Mouse (Mus musculus): Measurements from ENCODE around the gene Dclk1.

Dclk1 gene

GRCm38 (mm10) chr3:55260139-55260538, 18.0 kb downstream of the Dclk1 start:
- DNase-seq (ENCODE audit: inconsistent ontology term), result no peak

DNA sequence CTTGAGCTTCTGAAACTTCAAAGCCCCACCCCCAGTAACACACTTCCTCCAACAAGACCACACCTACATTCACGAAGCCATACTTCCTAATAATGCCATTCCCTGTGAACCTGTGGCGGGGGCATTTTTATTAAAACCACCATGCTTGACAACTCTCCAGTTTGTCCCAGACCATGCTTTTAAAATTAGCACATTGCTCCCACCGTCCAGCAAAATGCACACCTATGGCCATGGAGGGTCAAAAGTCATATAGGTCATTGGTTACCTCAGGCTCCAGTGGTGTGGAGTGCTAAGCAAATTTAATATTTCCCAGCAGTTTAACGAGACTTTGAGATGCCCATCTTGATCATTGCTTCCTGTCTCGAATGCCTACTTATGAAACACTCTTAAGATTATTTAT, 23.9 kb downstream of the Dclk1 start:
- DNase-seq (ENCODE audit: inconsistent ontology term), result no peak

DNA sequence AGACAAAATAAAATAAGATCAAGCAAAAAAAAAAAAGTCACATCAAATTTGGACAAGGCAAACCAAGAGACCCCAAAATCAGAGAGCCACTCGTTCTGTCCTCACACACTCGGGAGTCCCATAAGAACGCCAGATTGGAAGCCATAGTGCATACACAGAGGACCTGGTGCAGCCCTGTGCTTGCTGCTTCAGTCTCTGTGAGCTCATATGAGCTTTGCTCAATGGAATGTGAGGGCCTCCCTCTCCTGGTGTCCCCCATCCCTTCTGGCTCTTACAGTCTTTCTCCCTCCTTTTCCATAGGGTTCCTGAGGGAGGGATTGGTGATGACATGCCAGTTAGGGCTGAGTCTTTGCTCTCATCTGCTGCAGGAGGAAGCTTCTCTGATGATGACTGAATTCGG, 27.6 kb downstream of the Dclk1 start:
- DNase-seq (ENCODE audit: inconsistent ontology term), result no peak

DNA sequence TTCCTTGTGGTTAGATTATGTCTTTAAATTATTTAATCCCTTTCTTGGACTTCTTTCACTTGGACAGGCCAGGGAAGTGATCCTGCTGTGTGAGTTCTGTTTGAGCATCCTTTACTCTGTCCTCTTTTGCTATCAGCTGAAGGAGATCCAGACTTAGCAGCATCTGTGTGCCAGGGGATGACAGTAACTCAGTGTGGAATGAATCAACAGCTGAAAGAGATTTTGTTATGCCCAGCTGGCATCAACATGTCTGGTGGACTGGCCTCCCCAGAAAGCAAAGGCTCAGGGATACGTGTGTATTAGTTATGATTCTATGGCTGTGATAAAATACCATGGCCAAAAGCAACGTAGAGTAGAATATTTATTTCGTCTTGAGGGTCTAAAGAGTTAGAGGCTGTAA, 28.2 kb downstream of the Dclk1 start:
- DNase-seq (ENCODE audit: inconsistent ontology term), result peak; percentile 47

DNA sequence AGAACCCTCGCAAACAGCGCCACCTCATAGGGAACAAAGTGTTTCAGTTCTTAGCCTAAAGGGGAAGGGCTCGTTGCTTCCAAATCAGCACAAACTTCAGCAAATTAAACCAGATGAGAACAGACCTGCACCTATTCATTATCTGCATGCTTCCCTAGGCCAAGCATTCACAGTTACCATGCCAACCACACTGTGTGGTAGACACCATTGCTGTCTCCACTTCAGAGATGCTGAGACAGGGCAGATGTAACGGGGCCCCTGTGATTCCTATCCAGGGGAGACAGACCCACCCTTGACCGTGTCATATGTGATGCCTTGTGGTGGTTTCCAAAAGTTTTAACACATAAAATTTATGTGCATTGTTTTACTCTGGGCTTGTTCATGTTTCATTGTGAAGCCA, 28.8 kb downstream of the Dclk1 start:
- DNase-seq (ENCODE audit: inconsistent ontology term), result no peak

DNA sequence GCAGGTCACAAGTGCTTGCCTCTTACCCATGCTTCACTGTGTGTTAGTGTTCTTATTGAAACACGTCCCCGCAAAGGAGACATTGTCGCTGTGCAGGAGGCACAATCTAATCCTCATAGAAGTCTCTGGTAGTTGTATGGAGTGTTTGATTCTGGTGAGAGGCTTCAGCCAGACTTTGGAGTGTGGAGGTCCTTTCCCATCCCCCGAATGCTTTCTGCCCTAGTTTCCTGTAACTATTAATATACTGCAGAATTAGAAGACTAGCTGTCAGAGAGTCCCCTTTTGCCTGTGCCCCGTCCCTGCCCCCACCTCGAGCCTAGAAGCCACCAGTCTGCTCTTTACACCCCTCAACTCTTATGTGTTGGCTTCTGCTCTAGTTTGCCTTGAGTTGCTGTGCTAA, 30.4 kb downstream of the Dclk1 start:
- DNase-seq (ENCODE audit: inconsistent ontology term), result no peak

DNA sequence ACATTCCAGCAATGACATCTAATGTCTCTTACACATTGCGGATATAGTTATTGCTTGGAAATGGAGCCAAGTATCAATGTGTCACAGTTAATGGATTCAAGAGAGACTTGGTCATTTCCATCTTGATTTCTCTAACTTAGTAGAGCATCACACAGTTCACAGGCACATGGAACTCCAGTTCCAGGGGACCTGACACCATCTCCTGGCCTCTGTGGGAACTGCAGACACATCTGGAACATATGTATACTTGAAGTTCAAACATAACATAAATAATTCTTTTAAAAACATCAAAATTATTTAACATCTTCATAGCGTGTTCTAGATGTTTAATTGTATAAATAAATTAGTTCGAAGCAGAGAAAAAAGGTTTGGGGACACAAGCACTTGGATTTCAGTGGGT, 34.3 kb downstream of the Dclk1 start:
- no peak for DNase-seq (ENCODE audit: inconsistent ontology term)

- DNase-seq (ENCODE audit: inconsistent ontology term), result no peak
These were observed 34.7 kb downstream of the Dclk1 start for GRCm38 (mm10) chr3:55276851-55277250.

- DNase-seq (ENCODE audit: inconsistent ontology term), result no peak
These were observed 35.7 kb downstream of the Dclk1 start for GRCm38 (mm10) chr3:55277829-55278228.

- no peak for DNase-seq (ENCODE audit: inconsistent ontology term)
These were observed 37.8 kb downstream of the Dclk1 start for GRCm38 (mm10) chr3:55279923-55280322.

GRCm38 (mm10) chr3:55280471-55280870, 38.3 kb downstream of the Dclk1 start:
- no peak for DNase-seq (ENCODE audit: inconsistent ontology term)

DNA sequence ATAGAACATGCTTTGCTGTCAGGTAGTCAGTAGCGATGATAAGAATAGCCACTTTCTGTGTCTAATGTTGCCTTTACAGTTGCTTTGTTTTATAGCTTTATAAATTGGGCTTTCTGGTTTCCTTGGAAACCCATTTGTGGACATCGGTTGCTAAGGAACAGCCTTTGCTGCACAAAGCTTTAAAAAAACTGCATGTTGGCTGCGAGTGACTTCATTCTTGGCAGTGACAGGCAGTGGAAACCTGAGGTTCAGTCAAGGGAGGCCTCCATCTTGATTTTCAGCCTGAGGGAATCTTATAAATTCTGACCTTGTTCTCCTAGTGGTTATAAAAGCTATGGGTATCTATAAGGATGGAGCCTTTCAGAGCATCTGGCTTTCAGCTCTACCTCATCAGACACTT, 42.1 kb downstream of the Dclk1 start:
- peak; percentile 53 for DNase-seq (ENCODE audit: inconsistent ontology term)

GRCm38 (mm10) chr3:55288726-55289125, 46.6 kb downstream of the Dclk1 start:
- peak; percentile 74 for DNase-seq (ENCODE audit: inconsistent ontology term)

GRCm38 (mm10) chr3:55291964-55292363, 49.8 kb downstream of the Dclk1 start:
- DNase-seq (ENCODE audit: inconsistent ontology term), result no peak

DNA sequence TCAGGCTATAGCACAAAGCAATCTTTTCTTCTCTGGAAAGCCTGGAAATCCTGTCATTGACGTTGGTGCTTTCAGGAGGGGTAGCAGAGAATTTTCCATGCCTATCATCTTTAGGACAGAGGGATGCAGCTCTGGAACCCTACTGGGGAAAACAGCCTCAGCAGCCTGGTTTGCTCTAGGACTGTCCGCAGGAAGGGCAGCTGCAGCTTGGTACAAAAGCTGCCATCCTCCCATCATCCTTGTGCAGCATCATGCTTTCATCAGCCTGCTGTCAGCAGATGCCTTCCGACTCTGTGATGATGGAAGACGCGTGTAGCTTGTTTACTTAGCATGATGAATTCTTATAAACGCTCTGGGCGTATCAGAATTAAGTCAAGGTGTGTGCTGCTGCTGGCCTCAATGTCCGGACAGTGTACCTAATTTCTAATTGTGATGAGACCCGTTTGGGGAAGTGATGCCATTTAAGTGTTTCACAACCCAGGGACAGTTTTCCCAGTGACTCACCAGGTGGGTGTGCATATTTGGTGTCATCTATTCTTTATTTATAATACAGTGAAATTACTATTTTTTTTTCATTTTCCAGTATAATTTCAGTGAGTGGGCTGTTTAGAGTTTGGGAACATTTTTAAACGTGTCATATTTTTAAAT, 50.7 kb downstream of the Dclk1 start:
- no peak for DNase-seq (ENCODE audit: inconsistent ontology term)

DNA sequence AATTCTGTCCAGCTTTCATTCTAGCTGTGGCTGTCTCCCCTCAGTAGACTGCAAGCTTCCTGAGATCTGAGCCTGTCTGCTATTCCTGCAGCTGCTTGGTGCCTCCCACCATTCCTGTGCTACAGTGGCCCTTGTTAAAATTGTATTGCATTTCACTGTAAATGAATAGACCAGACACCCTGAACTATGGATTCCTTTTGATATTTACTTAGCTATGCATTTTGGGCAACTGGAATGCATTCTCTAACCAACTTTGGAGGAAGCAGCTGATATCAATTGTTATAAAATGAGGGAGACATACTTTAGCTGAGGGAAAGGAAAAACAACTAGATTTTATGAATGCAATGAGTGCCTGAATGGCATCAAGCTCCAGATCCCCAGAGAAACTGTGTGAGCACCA, 63.5 kb downstream of the Dclk1 start:
- DNase-seq (ENCODE audit: inconsistent ontology term), result peak; percentile 96

- peak; percentile 90 for DNase-seq (ENCODE audit: inconsistent ontology term)
These were observed 65.5 kb downstream of the Dclk1 start for GRCm38 (mm10) chr3:55307553-55308177.

DNA sequence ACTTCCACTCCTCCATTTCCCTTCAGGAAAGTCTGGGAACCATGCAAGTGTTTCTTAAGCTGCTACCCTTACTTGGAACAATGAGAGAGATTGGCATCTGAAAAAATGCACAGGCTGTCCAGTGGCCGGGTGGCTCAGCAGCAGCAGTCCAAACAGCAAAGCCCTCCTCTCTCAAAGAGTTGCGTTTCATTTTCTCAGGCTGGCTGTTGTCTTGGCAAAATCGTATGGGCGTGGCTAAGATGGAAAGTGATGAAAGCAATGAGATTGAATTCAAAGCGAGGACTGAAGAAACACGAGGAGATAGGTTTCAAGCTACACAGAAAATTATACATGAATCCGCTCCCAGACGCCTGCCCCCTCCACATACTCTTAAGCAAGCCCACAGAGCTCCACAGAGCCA, 67.8 kb downstream of the Dclk1 start:
- no peak for DNase-seq (ENCODE audit: inconsistent ontology term)

GRCm38 (mm10) chr3:55315827-55316226, 73.7 kb downstream of the Dclk1 start:
- no peak for DNase-seq (ENCODE audit: inconsistent ontology term)

GRCm38 (mm10) chr3:55318021-55318420, 75.9 kb downstream of the Dclk1 start:
- peak; percentile 79 for DNase-seq (ENCODE audit: inconsistent ontology term)

DNA sequence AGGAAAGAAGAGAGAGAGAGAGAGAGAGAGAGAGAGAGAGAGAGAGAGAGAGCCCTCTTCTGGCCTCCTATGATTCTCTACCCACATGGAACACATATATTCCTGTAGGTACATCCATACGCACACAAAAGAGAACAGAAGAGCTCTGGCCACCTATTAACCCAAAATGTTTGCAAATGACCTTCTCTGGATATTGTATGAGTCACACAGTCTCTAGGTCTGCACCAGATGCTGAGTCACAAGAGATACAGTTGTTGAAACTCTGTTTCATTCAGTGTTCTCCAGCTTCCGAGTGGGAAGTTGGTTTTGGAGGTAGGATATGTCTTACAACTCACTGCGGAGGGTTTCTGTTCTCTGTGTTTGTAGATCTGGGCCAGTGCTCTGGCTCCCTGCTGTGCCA, 78.4 kb downstream of the Dclk1 start:
- DNase-seq (ENCODE audit: inconsistent ontology term), result peak; percentile 30

GRCm38 (mm10) chr3:55324029-55324428, 81.9 kb downstream of the Dclk1 start:
- no peak for DNase-seq (ENCODE audit: inconsistent ontology term)

DNA sequence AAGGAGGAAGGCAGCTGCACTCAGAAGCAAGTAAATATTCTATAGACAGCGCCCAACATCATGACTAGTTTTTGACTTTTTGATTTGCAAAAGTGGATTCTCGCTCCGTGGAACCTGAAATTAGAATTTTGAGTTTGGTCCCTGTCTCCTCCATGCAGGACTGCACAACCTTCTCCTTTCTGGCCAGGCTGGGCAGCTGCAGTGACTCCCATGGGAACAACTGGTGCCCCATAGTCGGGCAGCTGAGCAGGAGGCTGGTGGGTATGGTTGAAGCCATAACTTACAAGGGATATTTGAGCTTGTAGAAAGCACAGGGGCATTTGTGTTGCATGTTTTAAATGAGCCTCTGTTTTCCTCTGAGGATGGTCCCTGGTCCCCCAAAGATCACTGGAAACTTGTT, 88.3 kb downstream of the Dclk1 start:
- DNase-seq (ENCODE audit: inconsistent ontology term), result no peak

- DNase-seq (ENCODE audit: inconsistent ontology term), result no peak
These were observed 89.5 kb downstream of the Dclk1 start for GRCm38 (mm10) chr3:55331694-55332093.

Measured in Muller cell, postnatal 12 days (primary cell).